Mouse (Mus musculus): ENCODE measurements around the gene Lurap1. TPM values are rescaled to one million over a fixed set of nuclear protein-coding genes. Genes with fewer than 3 reads are reported as not detected.

Gene Lurap1
- polyA plus RNA-seq, 2 experiments, result 0.10 TPM

DNA sequence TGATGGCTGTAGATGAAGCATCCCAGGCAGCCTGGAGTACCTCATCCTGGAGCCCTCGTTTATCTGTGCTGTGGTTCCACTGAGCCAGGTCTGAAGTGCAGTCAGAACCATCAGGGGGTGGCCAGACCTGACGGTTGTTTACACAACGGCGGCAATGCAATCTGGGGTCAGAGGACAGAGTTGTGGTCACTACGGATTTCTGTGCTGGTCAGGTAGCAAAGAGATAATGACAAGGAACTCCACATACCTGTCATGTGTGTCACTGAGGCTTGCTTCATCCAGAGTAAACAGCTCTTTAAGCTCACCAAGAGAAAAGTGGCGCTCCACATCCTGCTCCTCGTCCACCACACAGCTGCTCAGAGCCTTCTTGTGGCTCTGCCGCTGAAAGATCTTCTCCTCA lies 53.9 kb downstream of the Lurap1 start:
- DNase-seq (ENCODE audit: low read depth in 3 of 3, low spot score in 3 of 3) (peak in 1 of 3 experiments; percentile 28), ATAC-seq (ENCODE audit: insufficient read depth) (peak; percentile 17)
- no peak overlapping the region for H3K27ac ChIP-seq
- H3K4me3 ChIP-seq (ENCODE audit: insufficient read depth in 1 of 2, low read depth in 2 of 2, low read length in 2 of 2), result no peak overlapping the region
- no peak overlapping the region for H3K4me2 ChIP-seq (ENCODE audit: low read depth)
- TF ChIP-seq CTCF (IDR thresholded peaks at IDR 0.05; ENCODE audit: low read depth), result no peak
- TF ChIP-seq EP300 (IDR thresholded peaks at IDR 0.05; ENCODE audit: low read depth), result no peak
- H3K9me3 ChIP-seq (ENCODE audit: control insufficient read depth, low read length), result no peaks in the 10 kb centered on the region
- peaks cover 72% of the 10 kb centered on the region for H3K36me3 ChIP-seq (replicated peaks; ENCODE audit: control insufficient read depth, insufficient read depth, low read depth)
- H3K27me3 ChIP-seq (ENCODE audit: control insufficient read depth, insufficient read depth, low read length), result no peaks in the 10 kb centered on the region
- peaks cover 18 to 26% of the 10 kb centered on the region in 2 experiments for H3K4me1 ChIP-seq (replicated peaks; ENCODE audit: control insufficient read depth in 2 of 2, insufficient read depth in 2 of 2, low read length in 1 of 2)
- H3K9ac ChIP-seq (replicated peaks), result no peak overlapping the region
- WGBS (ENCODE audit: insufficient replicate concordance), result 69% methylated on average over 8 of the region's 8 CpGs

GRCm38 (mm10) chr4:116096291-116096690 lies 54.8 kb downstream of the Lurap1 start:
- no peak for DNase-seq (ENCODE audit: low read depth in 3 of 3, low spot score in 3 of 3)
- H3K4me2 ChIP-seq (ENCODE audit: low read depth), result no peak overlapping the region
- no peak for ATAC-seq (ENCODE audit: insufficient read depth)
- no peaks in the 10 kb centered on the region for H3K9me3 ChIP-seq (ENCODE audit: control insufficient read depth, low read length)
- H3K4me1 ChIP-seq (replicated peaks; ENCODE audit: control insufficient read depth in 2 of 2, insufficient read depth in 2 of 2, low read length in 1 of 2), result peaks cover 13 to 18% of the 10 kb centered on the region in 2 experiments
- no peak overlapping the region for H3K9ac ChIP-seq (replicated peaks)
- no peak overlapping the region for H3K27ac ChIP-seq
- peaks cover 68% of the 10 kb centered on the region for H3K36me3 ChIP-seq (replicated peaks; ENCODE audit: control insufficient read depth, insufficient read depth, low read depth)
- 79% methylated on average over 10 of the region's 10 CpGs for WGBS (ENCODE audit: insufficient replicate concordance)
- no peak overlapping the region for H3K4me3 ChIP-seq (ENCODE audit: insufficient read depth in 1 of 2, low read depth in 2 of 2, low read length in 2 of 2)
- H3K27me3 ChIP-seq (ENCODE audit: control insufficient read depth, insufficient read depth, low read length), result no peaks in the 10 kb centered on the region
- TF ChIP-seq CTCF (IDR thresholded peaks at IDR 0.05; ENCODE audit: low read depth), result no peak
- no peak for TF ChIP-seq EP300 (IDR thresholded peaks at IDR 0.05; ENCODE audit: low read depth)

GRCm38 (mm10) chr4:116088510-116089249 lies 62.5 kb downstream of the Lurap1 start:
- no peaks in the 10 kb centered on the region for H3K27me3 ChIP-seq (ENCODE audit: control insufficient read depth, insufficient read depth, low read length)
- H3K4me3 ChIP-seq (ENCODE audit: insufficient read depth in 1 of 2, low read depth in 2 of 2, low read length in 2 of 2), result no peak overlapping the region
- peaks cover 26% of the 10 kb centered on the region for H3K36me3 ChIP-seq (replicated peaks; ENCODE audit: control insufficient read depth, insufficient read depth, low read depth)
- H3K4me1 ChIP-seq (replicated peaks; ENCODE audit: control insufficient read depth in 2 of 2, insufficient read depth in 2 of 2, low read length in 1 of 2), result no peaks in the 10 kb centered on the region
- TF ChIP-seq EP300 (IDR thresholded peaks at IDR 0.05; ENCODE audit: low read depth) (no peak), CTCF (IDR thresholded peaks at IDR 0.05; ENCODE audit: low read depth) (no peak)
- no peak overlapping the region for H3K27ac ChIP-seq
- H3K9ac ChIP-seq (replicated peaks), result no peak overlapping the region
- DNase-seq (ENCODE audit: low read depth in 3 of 3, low spot score in 3 of 3), result no peak
- no peak for ATAC-seq (ENCODE audit: insufficient read depth)
- 87% methylated on average over 23 of the region's 23 CpGs for WGBS (ENCODE audit: insufficient replicate concordance)
- no peak overlapping the region for H3K4me2 ChIP-seq (ENCODE audit: low read depth)
- H3K9me3 ChIP-seq (ENCODE audit: control insufficient read depth, low read length), result no peaks in the 10 kb centered on the region

Other genes starting within 250 kb of the Lurap1 start
- not detected in 2 replicates for gene Dmbx1, start 211.4 kb downstream of the Lurap1 start, polyA plus RNA-seq (2012; rRNA removed)
- not detected in 2 replicates for gene Dmbx1, start 211.4 kb downstream of the Lurap1 start, polyA plus RNA-seq (2014; fragmentation: Nextera tagmentation; extraction: Ambion mirVana)
- gene Faah, start 133.4 kb downstream of the Lurap1 start, polyA plus RNA-seq (2012; rRNA removed), result 4.0 and 4.1 TPM in 2 replicates
- 3.8 and 5.4 TPM in 2 replicates for gene Faah, start 133.4 kb downstream of the Lurap1 start, polyA plus RNA-seq (2014; fragmentation: Nextera tagmentation; extraction: Ambion mirVana)
- gene Nsun4, start 97.5 kb downstream of the Lurap1 start, polyA plus RNA-seq (2012; rRNA removed), result 3.7 and 4.4 TPM in 2 replicates
- gene Nsun4, start 97.5 kb downstream of the Lurap1 start, polyA plus RNA-seq (2014; fragmentation: Nextera tagmentation; extraction: Ambion mirVana), result 7.0 and 8.6 TPM in 2 replicates
- gene Uqcrh, start 76.3 kb downstream of the Lurap1 start, polyA plus RNA-seq (2012; rRNA removed), result 181 and 298 TPM in 2 replicates
- 426 and 440 TPM in 2 replicates for gene Uqcrh, start 76.3 kb downstream of the Lurap1 start, polyA plus RNA-seq (2014; fragmentation: Nextera tagmentation; extraction: Ambion mirVana)
- gene Lrrc41, start 76.1 kb downstream of the Lurap1 start, polyA plus RNA-seq (2012; rRNA removed), result 13.4 and 14.5 TPM in 2 replicates
- gene Lrrc41, start 76.1 kb downstream of the Lurap1 start, polyA plus RNA-seq (2014; fragmentation: Nextera tagmentation; extraction: Ambion mirVana), result 24.1 and 27.0 TPM in 2 replicates
- 12.6 and 15.6 TPM in 2 replicates for gene Rad54l, start 27.6 kb downstream of the Lurap1 start, polyA plus RNA-seq (2012; rRNA removed)
- gene Rad54l, start 27.6 kb downstream of the Lurap1 start, polyA plus RNA-seq (2014; fragmentation: Nextera tagmentation; extraction: Ambion mirVana), result 24.4 and 26.0 TPM in 2 replicates
- gene Pomgnt1, start 27.5 kb downstream of the Lurap1 start, polyA plus RNA-seq (2012; rRNA removed), result 7.5 and 8.8 TPM in 2 replicates
- 10.3 and 10.7 TPM in 2 replicates for gene Pomgnt1, start 27.5 kb downstream of the Lurap1 start, polyA plus RNA-seq (2014; fragmentation: Nextera tagmentation; extraction: Ambion mirVana)
- gene Tspan1, start 16.3 kb upstream of the Lurap1 start, polyA plus RNA-seq (2012; rRNA removed), result 0.12 TPM in 1 of 2 replicates, not detected in the other
- not detected in 2 replicates for gene Tspan1, start 16.3 kb upstream of the Lurap1 start, polyA plus RNA-seq (2014; fragmentation: Nextera tagmentation; extraction: Ambion mirVana)
- not detected in 2 replicates for gene 1700042G07Rik, start 22.0 kb upstream of the Lurap1 start, polyA plus RNA-seq (2012; rRNA removed)
- gene 1700042G07Rik, start 22.0 kb upstream of the Lurap1 start, polyA plus RNA-seq (2014; fragmentation: Nextera tagmentation; extraction: Ambion mirVana), result not detected in 2 replicates
- gene Gm49337, start 22.0 kb upstream of the Lurap1 start, polyA plus RNA-seq (2012; rRNA removed), result not detected in 2 replicates
- gene Gm49337, start 22.0 kb upstream of the Lurap1 start, polyA plus RNA-seq (2014; fragmentation: Nextera tagmentation; extraction: Ambion mirVana), result not detected in 2 replicates
- gene Pik3r3, start 70.3 kb upstream of the Lurap1 start, polyA plus RNA-seq (2012; rRNA removed), result 0.77 and 0.89 TPM in 2 replicates
- 0.57 and 1.0 TPM in 2 replicates for gene Pik3r3, start 70.3 kb upstream of the Lurap1 start, polyA plus RNA-seq (2014; fragmentation: Nextera tagmentation; extraction: Ambion mirVana)